Mouse (Mus musculus): Measurements from ENCODE around the gene Catip. TPM values are rescaled to one million over a fixed set of nuclear protein-coding genes. Genes with fewer than 3 reads are reported as not detected.
"Not testable (repeated sequence)": the region's sequence is repeated elsewhere in the genome, so short reads cannot be mapped to it uniquely, and the experiment has no call there.

Gene Catip
- polyA plus RNA-seq (2015; fragmentation: Nextera tagmentation; extraction: Ambion mirVana): 0.62 and 1.1 TPM in 2 replicates

DNA sequence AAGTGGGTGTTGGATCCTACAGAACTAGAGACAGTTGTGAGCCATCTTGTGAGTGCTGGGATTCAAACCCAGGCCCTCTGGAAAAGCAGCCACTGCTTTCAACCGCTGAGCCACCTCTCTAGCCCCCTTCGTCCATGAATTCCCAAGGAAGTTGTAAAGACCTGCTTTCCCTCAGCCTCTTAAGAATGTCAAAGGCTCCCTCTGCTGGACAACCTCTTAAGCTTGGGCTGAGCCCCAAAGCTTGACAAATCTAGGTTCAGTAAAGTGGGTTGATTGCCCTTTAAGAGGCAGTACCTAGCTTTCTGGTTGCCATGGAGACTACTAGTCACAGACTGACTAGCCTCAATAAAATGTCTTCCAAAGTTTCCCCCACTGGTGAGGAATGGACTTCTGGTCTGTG, at the start of gene Catip:
Catip (plus strand) TSS at position 297 of the 400 bp plus-strand sequence.
- H3K4me2 ChIP-seq (ENCODE audit: low read depth, low read length): no peak within 1 kb of the TSS
- ATAC-seq (replicated peaks; ENCODE audit: extremely low read depth, insufficient read depth, low FRiP score): peak; percentile 64; the same call in 1 of the 2 replicates

DNA sequence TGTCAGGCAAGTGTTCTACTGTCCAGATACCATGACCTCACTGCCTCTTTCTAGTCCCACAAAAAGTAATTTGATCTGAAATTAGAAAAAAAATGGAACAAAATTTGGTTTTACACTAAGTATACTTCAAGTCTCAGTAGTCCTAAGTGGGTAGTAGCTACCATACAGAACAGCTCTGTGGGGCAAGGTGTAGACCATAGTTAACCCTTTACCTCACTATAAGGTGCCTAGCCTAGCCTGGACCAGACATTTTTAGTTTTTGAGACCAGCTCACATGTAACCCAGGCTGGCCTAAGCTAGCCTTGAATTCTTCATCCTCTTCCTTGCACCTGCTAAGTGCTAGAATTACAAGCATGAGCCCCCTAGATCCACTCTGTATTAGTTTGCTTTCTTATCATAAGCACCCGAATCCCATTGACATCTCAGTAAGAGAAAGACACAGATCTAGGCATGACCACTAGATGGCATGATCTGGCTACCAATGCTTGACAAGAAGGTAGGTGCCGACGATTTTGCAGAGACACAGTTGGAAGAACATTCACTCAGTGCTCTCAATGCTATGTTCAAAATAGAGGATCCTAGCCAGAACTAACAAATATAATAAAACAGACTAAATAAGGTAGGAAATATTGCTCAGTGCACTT, 48.7 kb upstream of the Catip start:
- peak overlapping the region; percentile 28; the same call in 1 of the 2 replicates for H3K27ac ChIP-seq (ENCODE audit: low read length)
- H3K9ac ChIP-seq (ENCODE audit: low read length): no peak overlapping the region
- ATAC-seq (replicated peaks; ENCODE audit: extremely low read depth, insufficient read depth, low FRiP score): peak; percentile 38
- no peaks in the 10 kb centered on the region for H3K27me3 ChIP-seq (ENCODE audit: control insufficient read depth, insufficient read depth, low read length)
- H3K4me2 ChIP-seq (ENCODE audit: low read depth, low read length): no peak overlapping the region
- H3K9me3 ChIP-seq (replicated peaks; ENCODE audit: control insufficient read depth, low read length): no peaks in the 10 kb centered on the region
- H3K4me1 ChIP-seq (ENCODE audit: control insufficient read depth, insufficient read depth, low read length): peaks cover 26% of the 10 kb centered on the region
- no peak overlapping the region for H3K4me3 ChIP-seq (ENCODE audit: low read length)
- under 1% methylated on average over 3 of the region's 3 CpGs for WGBS
- H3K36me3 ChIP-seq (ENCODE audit: control insufficient read depth, insufficient read depth): no peaks in the 10 kb centered on the region

More for the DNA sequence above, at the start of gene Catip:
- Histone ChIP-seq H3K27ac (ENCODE audit: low read length) (no peak within 1 kb of the TSS), H3K27me3 (ENCODE audit: control insufficient read depth, insufficient read depth, low read length) (no peaks in the 10 kb centered on the region), H3K9me3 (replicated peaks; ENCODE audit: control insufficient read depth, low read length) (no peaks in the 10 kb centered on the region; the same call in 1 of the 2 replicates), H3K36me3 (ENCODE audit: control insufficient read depth, insufficient read depth) (no peaks in the 10 kb centered on the region), H3K4me1 (ENCODE audit: control insufficient read depth, insufficient read depth, low read length) (no peaks in the 10 kb centered on the region), H3K9ac (ENCODE audit: low read length) (no peak within 1 kb of the TSS), H3K4me3 (ENCODE audit: low read length) (no peak within 1 kb of the TSS)
- WGBS: 2% methylated on average over 2 of the region's 2 CpGs

DNA sequence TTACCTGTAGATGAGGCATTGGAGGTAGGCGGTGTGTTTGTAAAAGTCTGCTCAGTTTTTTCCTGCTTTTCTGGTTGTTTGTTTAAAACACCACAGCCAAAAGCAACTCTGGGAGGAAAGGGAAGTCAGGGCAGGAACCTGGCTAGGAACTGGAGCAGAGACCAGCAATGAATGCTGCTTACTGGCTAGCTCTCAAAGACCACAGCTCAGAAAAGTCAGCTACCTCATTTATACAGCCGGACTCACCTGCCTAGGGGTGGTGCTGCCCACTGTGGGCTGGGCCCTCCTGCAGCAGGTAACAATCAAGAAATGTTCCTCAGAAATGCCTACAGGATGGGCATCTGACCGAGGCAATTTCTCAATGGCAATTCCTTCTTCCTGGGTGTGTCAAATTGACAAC, 47.1 kb upstream of the Catip start:
- 73% methylated on average over 3 of the region's 3 CpGs for WGBS
- no peaks in the 10 kb centered on the region for H3K36me3 ChIP-seq (ENCODE audit: control insufficient read depth, insufficient read depth)
- H3K9me3 ChIP-seq (replicated peaks; ENCODE audit: control insufficient read depth, low read length): no peaks in the 10 kb centered on the region
- no peak overlapping the region for H3K4me3 ChIP-seq (ENCODE audit: low read length)
- no peak overlapping the region for H3K9ac ChIP-seq (ENCODE audit: low read length)
- H3K4me2 ChIP-seq (ENCODE audit: low read depth, low read length): no peak overlapping the region
- H3K4me1 ChIP-seq (ENCODE audit: control insufficient read depth, insufficient read depth, low read length): peaks cover 19% of the 10 kb centered on the region
- ATAC-seq (replicated peaks; ENCODE audit: extremely low read depth, insufficient read depth, low FRiP score): no peak
- no peaks in the 10 kb centered on the region for H3K27me3 ChIP-seq (ENCODE audit: control insufficient read depth, insufficient read depth, low read length)
- no peak overlapping the region for H3K27ac ChIP-seq (ENCODE audit: low read length)

DNA sequence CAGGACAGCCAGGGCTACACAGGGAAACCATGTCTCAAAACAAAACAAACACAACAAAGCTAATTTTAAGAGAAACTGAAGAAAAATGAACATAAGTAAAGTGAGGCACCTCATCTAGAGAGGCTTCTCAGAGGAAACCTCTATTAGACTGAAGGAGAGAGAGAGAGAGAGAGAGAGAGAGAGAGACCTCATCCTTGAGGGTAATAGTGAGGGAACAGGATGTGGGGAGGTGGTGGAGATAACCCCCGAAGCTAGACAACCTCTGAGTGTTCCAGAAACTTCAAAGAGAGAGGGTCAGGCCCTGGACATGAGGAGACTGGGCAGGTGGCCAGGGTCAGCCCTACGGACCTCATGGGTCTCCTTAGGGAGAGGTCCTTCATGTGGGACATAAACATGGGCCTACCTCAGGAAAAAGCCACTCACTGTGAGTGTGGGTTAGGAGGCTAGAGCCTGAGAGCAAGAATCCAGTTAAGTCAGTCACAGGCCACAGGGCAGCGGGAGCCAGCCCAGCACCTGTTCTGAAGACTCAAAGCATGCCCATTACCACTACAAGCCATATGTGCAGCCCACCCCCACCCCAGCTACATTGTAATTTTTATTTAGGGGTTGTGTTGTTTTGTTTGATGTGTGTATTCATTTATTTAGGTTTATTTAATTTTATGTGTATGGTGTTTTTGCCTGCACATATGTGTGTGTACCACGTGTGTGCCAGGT, 45.6 kb upstream of the Catip start:
- 63% methylated on average over 4 of the region's 4 CpGs for WGBS
- Histone ChIP-seq H3K27ac (ENCODE audit: low read length) (no peak overlapping the region), H3K9me3 (replicated peaks; ENCODE audit: control insufficient read depth, low read length) (no peaks in the 10 kb centered on the region), H3K9ac (ENCODE audit: low read length) (no peak overlapping the region), H3K4me3 (ENCODE audit: low read length) (no peak overlapping the region), H3K4me1 (ENCODE audit: control insufficient read depth, insufficient read depth, low read length) (peaks cover 21% of the 10 kb centered on the region), H3K4me2 (ENCODE audit: low read depth, low read length) (no peak overlapping the region), H3K27me3 (ENCODE audit: control insufficient read depth, insufficient read depth, low read length) (no peaks in the 10 kb centered on the region), H3K36me3 (ENCODE audit: control insufficient read depth, insufficient read depth) (no peaks in the 10 kb centered on the region)
- ATAC-seq (replicated peaks; ENCODE audit: extremely low read depth, insufficient read depth, low FRiP score): no peak

DNA sequence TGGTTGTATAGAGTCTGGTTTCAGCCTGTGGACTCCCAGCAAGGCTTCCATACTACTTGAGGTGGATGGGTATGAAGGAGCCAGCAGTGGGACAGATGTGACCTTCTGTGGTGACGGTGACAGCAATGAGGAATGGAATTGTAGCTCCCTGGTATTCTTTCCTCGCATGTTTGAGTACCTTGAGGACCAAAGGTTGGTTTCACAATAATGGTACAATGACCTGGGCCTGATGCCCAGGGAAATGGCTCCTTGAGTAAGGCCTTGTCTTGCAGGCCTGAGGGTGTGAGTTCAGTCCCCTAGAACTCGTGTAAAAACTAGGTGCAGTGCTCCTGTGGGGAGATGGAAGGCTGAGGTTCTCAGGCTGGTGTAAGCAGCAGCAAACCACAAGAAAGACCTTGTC, 43.2 kb upstream of the Catip start:
- Histone ChIP-seq H3K9me3 (replicated peaks; ENCODE audit: control insufficient read depth, low read length) (no peaks in the 10 kb centered on the region), H3K36me3 (ENCODE audit: control insufficient read depth, insufficient read depth) (no peaks in the 10 kb centered on the region), H3K9ac (ENCODE audit: low read length) (no peak overlapping the region), H3K27ac (ENCODE audit: low read length) (no peak overlapping the region), H3K4me2 (ENCODE audit: low read depth, low read length) (no peak overlapping the region), H3K27me3 (ENCODE audit: control insufficient read depth, insufficient read depth, low read length) (no peaks in the 10 kb centered on the region), H3K4me3 (ENCODE audit: low read length) (no peak overlapping the region), H3K4me1 (ENCODE audit: control insufficient read depth, insufficient read depth, low read length) (peaks cover 23% of the 10 kb centered on the region)
- ATAC-seq (replicated peaks; ENCODE audit: extremely low read depth, insufficient read depth, low FRiP score): no peak
- 93% methylated on average over 3 of the region's 3 CpGs for WGBS

DNA sequence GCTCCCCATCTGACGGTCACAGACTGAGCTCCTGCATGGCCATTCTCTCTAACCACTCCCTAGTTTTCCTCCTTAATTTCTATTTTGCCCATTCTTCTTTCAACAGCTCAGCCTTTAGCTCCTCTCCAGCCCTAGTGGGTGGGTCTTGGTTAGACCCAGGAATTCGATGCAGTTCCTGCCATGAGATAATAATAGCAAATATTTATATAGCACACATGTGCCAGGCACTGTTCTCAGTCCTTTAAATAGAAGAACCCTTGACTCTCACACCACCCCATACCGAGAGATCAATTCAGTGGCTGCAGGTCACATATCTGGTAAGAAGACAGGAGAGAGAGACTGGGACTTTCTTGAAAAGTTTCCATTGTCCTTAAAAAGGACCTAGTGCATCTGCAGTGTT, 40.5 kb upstream of the Catip start:
- Histone ChIP-seq H3K4me1 (ENCODE audit: control insufficient read depth, insufficient read depth, low read length) (peaks cover 21% of the 10 kb centered on the region), H3K27ac (ENCODE audit: low read length) (peak overlapping the region; percentile 86), H3K9me3 (replicated peaks; ENCODE audit: control insufficient read depth, low read length) (no peaks in the 10 kb centered on the region), H3K4me2 (ENCODE audit: low read depth, low read length) (peak overlapping the region; percentile 6; the same call in 1 of the 2 replicates), H3K4me3 (ENCODE audit: low read length) (no peak overlapping the region), H3K36me3 (ENCODE audit: control insufficient read depth, insufficient read depth) (no peaks in the 10 kb centered on the region), H3K27me3 (ENCODE audit: control insufficient read depth, insufficient read depth, low read length) (no peaks in the 10 kb centered on the region), H3K9ac (ENCODE audit: low read length) (no peak overlapping the region)
- WGBS: 40% methylated on average over 3 of the region's 3 CpGs
- peak; percentile 66 for ATAC-seq (replicated peaks; ENCODE audit: extremely low read depth, insufficient read depth, low FRiP score)

DNA sequence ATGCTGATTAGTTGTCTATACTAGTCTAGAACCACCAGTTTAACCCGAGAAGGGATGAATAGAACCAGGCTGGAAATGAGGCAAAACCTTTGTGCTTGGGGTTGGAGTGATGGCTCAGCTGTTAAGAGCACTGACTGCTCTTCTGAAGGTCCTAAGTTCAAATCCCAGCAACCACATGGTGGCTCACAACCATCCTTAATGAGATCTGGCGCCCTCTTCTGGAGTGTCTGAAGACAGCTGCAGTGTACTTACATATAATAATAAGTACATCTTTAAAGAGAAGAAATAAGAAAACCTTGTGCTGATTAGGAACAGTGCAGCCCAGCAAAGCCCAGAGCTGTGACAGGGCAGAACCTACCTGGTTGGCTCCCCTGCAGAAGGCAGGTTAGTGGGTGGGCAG, 35.0 kb upstream of the Catip start:
- not testable (repeated sequence) for H3K9ac ChIP-seq (ENCODE audit: low read length); H3K36me3 ChIP-seq (ENCODE audit: control insufficient read depth, insufficient read depth); ATAC-seq (replicated peaks; ENCODE audit: extremely low read depth, insufficient read depth, low FRiP score); H3K4me2 ChIP-seq (ENCODE audit: low read depth, low read length); H3K27ac ChIP-seq (ENCODE audit: low read length); H3K4me3 ChIP-seq (ENCODE audit: low read length); H3K27me3 ChIP-seq (ENCODE audit: control insufficient read depth, insufficient read depth, low read length); H3K9me3 ChIP-seq (replicated peaks; ENCODE audit: control insufficient read depth, low read length)
- 83% methylated on average over 2 of the region's 2 CpGs for WGBS
- H3K4me1 ChIP-seq (ENCODE audit: control insufficient read depth, insufficient read depth, low read length): peaks cover 30% of the 10 kb centered on the region

DNA sequence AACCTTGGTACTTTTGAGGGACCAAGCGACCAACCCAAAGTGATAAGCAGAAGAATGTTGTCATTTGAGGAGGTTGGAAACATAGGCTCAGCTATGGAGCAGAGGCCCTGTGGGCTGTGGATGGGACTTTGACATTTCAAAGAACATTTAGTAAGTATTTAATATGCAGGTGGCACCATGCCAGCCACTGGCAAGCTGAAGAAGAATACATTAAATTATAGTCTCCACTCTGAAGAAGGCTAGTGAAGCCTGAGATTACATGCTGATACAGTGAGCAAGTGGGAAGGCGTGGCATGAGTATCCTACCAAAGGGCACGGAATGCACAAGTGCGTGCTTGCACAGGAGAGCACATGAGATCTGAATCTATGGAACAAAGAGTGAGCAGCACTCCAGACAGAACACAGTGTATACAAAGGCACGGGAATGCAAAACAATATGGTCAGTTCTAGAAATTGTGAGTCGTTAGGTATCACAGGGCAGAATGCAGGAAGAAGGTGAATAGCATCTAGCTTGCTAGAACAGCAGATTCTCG, 31.9 kb upstream of the Catip start:
- Histone ChIP-seq H3K4me3 (ENCODE audit: low read length) (no peak overlapping the region), H3K9me3 (replicated peaks; ENCODE audit: control insufficient read depth, low read length) (no peaks in the 10 kb centered on the region), H3K36me3 (ENCODE audit: control insufficient read depth, insufficient read depth) (peaks cover 9% of the 10 kb centered on the region), H3K4me2 (ENCODE audit: low read depth, low read length) (no peak overlapping the region), H3K9ac (ENCODE audit: low read length) (no peak overlapping the region), H3K27ac (ENCODE audit: low read length) (peak overlapping the region; percentile 91), H3K27me3 (ENCODE audit: control insufficient read depth, insufficient read depth, low read length) (no peaks in the 10 kb centered on the region), H3K4me1 (ENCODE audit: control insufficient read depth, insufficient read depth, low read length) (peaks cover 35% of the 10 kb centered on the region)
- ATAC-seq (replicated peaks; ENCODE audit: extremely low read depth, insufficient read depth, low FRiP score): no peak
- WGBS: 74% methylated on average over 7 of the region's 7 CpGs

DNA sequence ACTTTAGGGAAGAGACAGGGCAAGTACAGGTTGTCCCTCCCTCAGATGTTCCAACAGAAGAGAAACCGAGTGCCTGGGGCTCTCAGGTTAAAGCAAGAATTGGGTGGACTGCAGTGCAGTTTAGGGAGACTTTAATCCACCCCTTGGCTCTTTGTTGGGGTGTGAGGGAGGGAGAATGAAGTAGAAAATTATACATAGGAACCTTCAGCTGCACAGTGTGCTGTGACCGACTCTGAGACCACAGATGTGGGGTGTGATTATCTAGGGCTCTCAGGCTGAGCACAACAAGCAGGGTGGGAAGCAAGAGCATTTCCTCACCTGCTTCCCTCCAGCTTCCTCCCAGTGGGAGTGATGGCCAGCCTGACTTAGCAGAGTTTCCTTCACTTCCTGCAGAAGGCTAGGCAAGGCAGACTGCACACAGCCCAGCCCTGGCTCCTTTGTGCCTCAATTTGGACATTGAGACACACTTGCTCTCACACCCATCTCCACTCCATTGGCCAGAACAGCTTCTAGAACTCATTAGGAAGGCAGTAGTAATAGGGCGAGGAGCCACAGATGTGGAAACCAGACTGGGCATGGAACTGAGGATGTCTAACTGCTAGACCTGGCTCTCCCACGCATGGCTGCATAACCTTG, 30.7 kb upstream of the Catip start:
- H3K36me3 ChIP-seq (ENCODE audit: control insufficient read depth, insufficient read depth): peaks cover 9% of the 10 kb centered on the region
- H3K9ac ChIP-seq (ENCODE audit: low read length): peak overlapping the region; percentile 49
- no peaks in the 10 kb centered on the region for H3K27me3 ChIP-seq (ENCODE audit: control insufficient read depth, insufficient read depth, low read length)
- WGBS: 58% methylated on average over 4 of the region's 4 CpGs
- peaks cover 44% of the 10 kb centered on the region for H3K4me1 ChIP-seq (ENCODE audit: control insufficient read depth, insufficient read depth, low read length)
- no peak for ATAC-seq (replicated peaks; ENCODE audit: extremely low read depth, insufficient read depth, low FRiP score)
- H3K4me3 ChIP-seq (ENCODE audit: low read length): no peak overlapping the region
- no peak overlapping the region for H3K4me2 ChIP-seq (ENCODE audit: low read depth, low read length)
- peak overlapping the region; percentile 91 for H3K27ac ChIP-seq (ENCODE audit: low read length)
- H3K9me3 ChIP-seq (replicated peaks; ENCODE audit: control insufficient read depth, low read length): no peaks in the 10 kb centered on the region
